Mouse (Mus musculus) ES-E14 (cell line): ENCODE measurements at regions not wholly inside any gene's neighbourhood (a gene's known extent, or its start where the extent isn't known, plus 50 kb on each side); places are given as distances from the start of the nearest gene placed in this dataset.

Experiments
- ZC3H11A ChIP-seq: IDR thresholded peaks from 2 replicates; pipeline ENCODE4 v1.6.1; 2012; ENCODE audit warnings: low read depth, mild to moderate bottlenecking, inconsistent platforms, low read length, borderline replicate concordance
- ZNF384 ChIP-seq: IDR thresholded peaks from 2 replicates; pipeline ENCODE4 v1.6.1; 2012; ENCODE audit warnings: low read depth, low read length, inconsistent platforms

GRCm38 (mm10) chr9:42174349-42174955, 50.4 kb upstream of the Sorl1 start:
- TF ChIP-seq ZNF384 (no peak), ZC3H11A (no peak)
